Mouse (Mus musculus) CH12.LX (cell line): ENCODE results near the gene Gm10964. TPM values are rescaled to one million over a fixed set of nuclear protein-coding genes. Genes with fewer than 3 reads are reported as not detected.

Experiments
- DNase-seq: peaks from one replicate; pipeline ENCODE4 v3.0.0-alpha.2; 2013; ENCODE audit errors: extremely low read depth
- H3K27ac ChIP-seq: 2 replicates; pipeline ENCODE4 v1.5.1; 2012; ENCODE audit warnings: low read depth, mild to moderate bottlenecking, control low read depth, moderate library complexity; ENCODE audit not compliant: insufficient read depth
- H3K27me3 ChIP-seq: replicated peaks from 2 replicates; pipeline ENCODE3; 2012; ENCODE audit warnings: inconsistent platforms
- H3K36me3 ChIP-seq, 2 experiments: replicated peaks in 1 of 2; 2 replicates each; pipeline versions ENCODE3 to v1.6.1; 2012; ENCODE audit warnings: inconsistent platforms in 1 of 2, low read length in 1 of 2, mild to moderate bottlenecking in 1 of 2, mixed read lengths in 1 of 2, moderate library complexity in 1 of 2; ENCODE audit not compliant: control insufficient read depth in 1 of 2, insufficient read depth in 1 of 2
- H3K4me1 ChIP-seq, 2 experiments: 2 replicates each; pipeline ENCODE4 v1.6.1; 2012; ENCODE audit warnings: inconsistent platforms in 1 of 2, moderate library complexity in 1 of 2; ENCODE audit not compliant: insufficient read depth in 2 of 2, control insufficient read depth in 1 of 2
- H3K4me2 ChIP-seq: 2 replicates; pipeline ENCODE4 v1.6.1; 2012; ENCODE audit warnings: low read depth, mild to moderate bottlenecking, control low read depth; ENCODE audit not compliant: poor library complexity, insufficient read depth, severe bottlenecking
- H3K4me3 ChIP-seq, 3 experiments: fragments of 150-350 bp in 1 of 3; sonication (generic) in 1 of 3; replicated peaks in 1 of 3; 2 replicates each; pipeline versions ENCODE3 to v1.5.1; 2011 to 2012; ENCODE audit warnings: low read depth in 2 of 3, low read length in 2 of 3, mild to moderate bottlenecking in 2 of 3, moderate library complexity in 2 of 3, control low read depth in 1 of 3, improper control_type of control experiment in 1 of 3, inconsistent platforms in 1 of 3, mixed read lengths in 1 of 3; ENCODE audit not compliant: poor library complexity in 1 of 3
- H3K79me2 ChIP-seq: replicated peaks from 2 replicates; pipeline ENCODE4 v1.6.1; 2012; ENCODE audit warnings: mild to moderate bottlenecking, moderate library complexity; ENCODE audit not compliant: control insufficient read depth, poor library complexity, insufficient read depth, severe bottlenecking; ENCODE audit errors: extremely low read depth
- H3K9ac ChIP-seq: 2 replicates; pipeline ENCODE4 v1.6.1; 2012; ENCODE audit warnings: low read depth, mild to moderate bottlenecking, control low read depth, moderate library complexity; ENCODE audit not compliant: insufficient read depth
- H3K9me3 ChIP-seq: replicated peaks from 2 replicates; pipeline ENCODE3; 2012; ENCODE audit warnings: low read length, inconsistent platforms, mixed read lengths
- BHLHE40 ChIP-seq: IDR thresholded peaks from 2 replicates; pipeline ENCODE4 v1.6.1; 2011; ENCODE audit warnings: mild to moderate bottlenecking, low read depth, low read length, improper control_type of control experiment
- CHD1 ChIP-seq: IDR thresholded peaks from 2 replicates; pipeline ENCODE4 v1.6.1; 2012; ENCODE audit warnings: low read depth, low read length, improper control_type of control experiment, inconsistent platforms
- CHD2 ChIP-seq: IDR thresholded peaks from 2 replicates; pipeline ENCODE4 v1.6.1; 2011; ENCODE audit warnings: low read length, improper control_type of control experiment
- CTCF ChIP-seq, 2 experiments: IDR thresholded peaks in 1 of 2; conservative IDR thresholded peaks in 1 of 2; 2 replicates each; pipeline ENCODE4 v1.5.1; 2011 to 2012; ENCODE audit warnings: low read depth in 2 of 2, low read length in 2 of 2, improper control_type of control experiment in 1 of 2, inconsistent platforms in 1 of 2, mild to moderate bottlenecking in 1 of 2, moderate library complexity in 1 of 2
- E2F4 ChIP-seq: IDR thresholded peaks from 2 replicates; pipeline ENCODE4 v1.6.1; 2011; ENCODE audit warnings: low read depth, low read length, improper control_type of control experiment; ENCODE audit not compliant: insufficient replicate concordance
- ELF1 ChIP-seq: IDR thresholded peaks from 2 replicates; pipeline ENCODE4 v1.6.1; 2014; ENCODE audit warnings: low read depth, mild to moderate bottlenecking, inconsistent platforms, low read length, improper control_type of control experiment
- EP300 ChIP-seq: IDR thresholded peaks from 2 replicates; pipeline ENCODE4 v1.6.1; 2011; ENCODE audit warnings: low read length, improper control_type of control experiment
- GABPA ChIP-seq: IDR thresholded peaks from 2 replicates; pipeline ENCODE4 v1.6.1; 2012; ENCODE audit warnings: low read depth, low read length, improper control_type of control experiment, inconsistent platforms; ENCODE audit not compliant: insufficient replicate concordance
- IRF4 ChIP-seq: IDR thresholded peaks from 2 replicates; pipeline ENCODE4 v1.6.1; 2014; ENCODE audit warnings: low read depth, mild to moderate bottlenecking, inconsistent platforms, low read length, improper control_type of control experiment
- JUN ChIP-seq: IDR thresholded peaks from 2 replicates; pipeline ENCODE4 v1.6.1; 2011; ENCODE audit warnings: low read depth, mild to moderate bottlenecking, low read length, improper control_type of control experiment, moderate library complexity; ENCODE audit not compliant: insufficient read depth
- JUND ChIP-seq: conservative IDR thresholded peaks from 2 replicates; pipeline ENCODE4 v1.6.1; 2011; ENCODE audit warnings: low read depth, low read length, improper control_type of control experiment
- MAZ ChIP-seq: IDR thresholded peaks from 2 replicates; pipeline ENCODE4 v1.6.1; 2012; ENCODE audit warnings: low read depth, mild to moderate bottlenecking, inconsistent platforms, low read length, improper control_type of control experiment, moderate library complexity
- PAX5 ChIP-seq: IDR thresholded peaks from 2 replicates; pipeline ENCODE4 v1.6.1; 2012; ENCODE audit warnings: low read length, inconsistent platforms, mixed read lengths
- RCOR1 ChIP-seq: conservative IDR thresholded peaks from 2 replicates; pipeline ENCODE4 v1.6.1; 2012; ENCODE audit warnings: low read depth, mild to moderate bottlenecking, inconsistent platforms, low read length, improper control_type of control experiment
- SIN3A ChIP-seq: IDR thresholded peaks from 2 replicates; pipeline ENCODE4 v1.6.1; 2012; ENCODE audit warnings: low read length, improper control_type of control experiment, inconsistent platforms
- SMC3 ChIP-seq: IDR thresholded peaks from 2 replicates; pipeline ENCODE4 v1.6.1; 2011; ENCODE audit warnings: low read depth, low read length, improper control_type of control experiment
- TBP ChIP-seq: conservative IDR thresholded peaks from 2 replicates; pipeline ENCODE4 v1.6.1; 2011; ENCODE audit warnings: low read depth, low read length, improper control_type of control experiment
- TCF12 ChIP-seq: IDR thresholded peaks from 2 replicates; pipeline ENCODE4 v1.6.1; 2014; ENCODE audit warnings: low read depth, mild to moderate bottlenecking, inconsistent platforms, low read length, improper control_type of control experiment
- UBTF ChIP-seq: IDR thresholded peaks from 2 replicates; pipeline ENCODE4 v1.6.1; 2012; ENCODE audit warnings: low read depth, mild to moderate bottlenecking, inconsistent platforms, low read length, improper control_type of control experiment, moderate library complexity
- USF2 ChIP-seq: conservative IDR thresholded peaks from 2 replicates; pipeline ENCODE4 v1.6.1; 2011; ENCODE audit warnings: low read depth, low read length, improper control_type of control experiment
- ZC3H11A ChIP-seq: IDR thresholded peaks from 2 replicates; pipeline ENCODE4 v1.6.1; 2012; ENCODE audit warnings: low read depth, mild to moderate bottlenecking, inconsistent platforms, low read length, improper control_type of control experiment
- ZKSCAN1 ChIP-seq: IDR thresholded peaks from 2 replicates; pipeline ENCODE4 v1.6.1; 2012; ENCODE audit warnings: low read depth, inconsistent platforms, low read length, improper control_type of control experiment, borderline replicate concordance
- ZNF384 ChIP-seq: IDR thresholded peaks from 2 replicates; pipeline ENCODE4 v1.6.1; 2012; ENCODE audit warnings: low read depth, low read length, improper control_type of control experiment, inconsistent platforms
- dilution Hi-C: fragments of 300-500 bp; cut with MboI; formaldehyde crosslinking; loops from 2 replicates; pipeline ENCODE4 v1.14.3; 2020; ENCODE audit warnings: low sequenced_read_pairs; ENCODE audit not compliant: extremely low pct_unique_long_range_greater_than_20kb, extremely low pct_ligation_motif_present
- in situ Hi-C: fragments of 300-500 bp; cut with MboI; formaldehyde crosslinking; loops from 3 replicates; pipeline ENCODE4 v1.14.3; 2019; ENCODE audit warnings: low sequenced_read_pairs, low pct_ligation_motif_present, low pct_unique_long_range_greater_than_20kb, mixed read lengths
- polyA plus RNA-seq: library from polyadenylated mRNA; unstranded; fragments of >175 nt; gene quantifications from 2 replicates; pipeline ENCODE4 v1.2.1, GENCODE M21; 2012; ENCODE audit warnings: low read depth; ENCODE audit not compliant: insufficient read length
- total RNA-seq, 2 experiments: library from RNA; depleted of rRNA; stranded (reverse); fragments of 300-350 nt in 1 of 2; fragments of >200 nt in 1 of 2; gene quantifications; 2 replicates each; pipeline ENCODE4 v1.2.3; 2012 to 2014

The Gm10964 gene
- total and polyA plus RNA-seq, 3 experiments, result not detected

GRCm38 (mm10) chr3:103779183-103779582 is 40.0 kb downstream of the Gm10964 start:
- H3K27me3 ChIP-seq, result no peaks in the 10 kb centered on the region
- peaks cover 15 to 24% of the 10 kb centered on the region in 2 experiments for H3K36me3 ChIP-seq
- H3K4me2 ChIP-seq, result peak overlapping the region; percentile 62
- no peak for DNase-seq
- peaks cover 83% of the 10 kb centered on the region for H3K79me2 ChIP-seq
- in situ Hi-C loops, result no loop called here
- no peak overlapping the region for H3K4me3 ChIP-seq
- H3K4me1 ChIP-seq, result peaks cover 33 to 85% of the 10 kb centered on the region in 2 experiments
- no peaks in the 10 kb centered on the region for H3K9me3 ChIP-seq
- dilution Hi-C loops, result no loop called here
- peak overlapping the region; percentile 30; the same call in 1 of the 2 replicates for H3K27ac ChIP-seq
- no peak for TF ChIP-seq ZKSCAN1
- TF ChIP-seq EP300, result peak; percentile 5; the same call in 1 of the 2 replicates
- TF ChIP-seq BHLHE40, result 0 out of 2 replicates have a peak, but pooled peaks have one; percentile 35
- 0 out of 2 replicates have a peak, but pooled peaks have one; percentile 42 for TF ChIP-seq E2F4
- TF ChIP-seq TCF12, result no peak
- no peak for TF ChIP-seq RCOR1
- peak overlapping the region; percentile 59 for H3K9ac ChIP-seq

DNA sequence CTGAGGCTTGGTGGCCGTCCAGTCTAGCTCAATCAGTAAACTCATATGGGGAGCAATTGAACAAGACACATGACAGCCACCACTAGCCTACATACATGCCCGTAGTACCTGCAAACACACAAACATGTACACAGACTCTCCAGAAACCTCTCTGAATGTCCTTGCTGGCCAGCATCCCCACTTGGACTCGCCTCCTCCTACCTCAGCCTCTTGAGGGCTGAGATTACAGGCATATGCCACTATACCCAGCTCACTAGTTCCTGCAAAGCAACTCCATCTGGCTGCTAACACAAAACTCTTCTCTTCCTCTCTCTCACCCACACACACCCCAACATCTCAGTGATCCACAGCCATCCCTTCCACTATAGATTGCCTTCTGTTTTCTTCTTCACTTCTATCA is 41.1 kb downstream of the Gm10964 start:
- H3K4me2 ChIP-seq, result peak overlapping the region; percentile 8
- H3K9me3 ChIP-seq, result no peaks in the 10 kb centered on the region
- no peak for DNase-seq
- peak overlapping the region; percentile 51 for H3K27ac ChIP-seq
- peaks cover 15 to 21% of the 10 kb centered on the region in 2 experiments for H3K36me3 ChIP-seq
- H3K9ac ChIP-seq, result peak overlapping the region; percentile 59; the same call in 1 of the 2 replicates
- H3K79me2 ChIP-seq, result peaks cover 89% of the 10 kb centered on the region
- no peaks in the 10 kb centered on the region for H3K27me3 ChIP-seq
- TF ChIP-seq JUN, result no peak
- TF ChIP-seq UBTF, result no peak
- no peak for TF ChIP-seq SIN3A
- TF ChIP-seq IRF4, result no peak
- no peak for TF ChIP-seq PAX5
- no peak for TF ChIP-seq MAZ
- TF ChIP-seq CHD2, result no peak
- no peak for TF ChIP-seq CTCF (conservative IDR thresholded peaks at IDR 0.05 in 1 of 2, IDR thresholded peaks at IDR 0.05 in 1 of 2; ENCODE audit: low read depth in 2 of 2, low read length in 2 of 2)
- TF ChIP-seq GABPA, result no peak
- no peak for TF ChIP-seq TBP
- no peak for TF ChIP-seq EP300
- no peak for TF ChIP-seq ZNF384
- no peak for TF ChIP-seq ZC3H11A
- no peak for TF ChIP-seq USF2
- no peak for TF ChIP-seq SMC3
- TF ChIP-seq ELF1, result no peak
- TF ChIP-seq CHD1, result no peak
- no peak for TF ChIP-seq JUND
- no peak for TF ChIP-seq RCOR1
- dilution Hi-C loops (no loop called here), in situ Hi-C loops (no loop called here)
- no peak overlapping the region for H3K4me3 ChIP-seq
- H3K4me1 ChIP-seq, result peaks cover 33 to 89% of the 10 kb centered on the region in 2 experiments
